Mouse (Mus musculus) layer of hippocampus, adult 8-10 months (tissue): Measurements from ENCODE around the gene Pola2. TPM values are rescaled to one million over a fixed set of nuclear protein-coding genes. Genes with fewer than 3 reads are reported as not detected.
A peak's percentile ranks its signal among the peaks of the same experiment; 100 is the strongest.

Experiments used
- DNase-seq, 2 experiments: peaks; one replicate each; pipeline ENCODE4 v3.0.0; 2022; ENCODE audit warnings: low spot score in 2 of 2
- total RNA-seq, 4 experiments: library from RNA; stranded (reverse); gene quantifications; 2 replicates each; pipeline ENCODE4 v1.2.4; 2022

The Pola2 gene
- total RNA-seq, 4 experiments from 2014 or later, result 4.4 to 8.2 (median 7.1) TPM

GRCm38 (mm10) chr19:5937836-5938406 lies 26.1 kb downstream of the Pola2 start:
- DNase-seq, result no peak

GRCm38 (mm10) chr19:5937095-5937835 lies 26.7 kb downstream of the Pola2 start:
- no peak for DNase-seq

DNA sequence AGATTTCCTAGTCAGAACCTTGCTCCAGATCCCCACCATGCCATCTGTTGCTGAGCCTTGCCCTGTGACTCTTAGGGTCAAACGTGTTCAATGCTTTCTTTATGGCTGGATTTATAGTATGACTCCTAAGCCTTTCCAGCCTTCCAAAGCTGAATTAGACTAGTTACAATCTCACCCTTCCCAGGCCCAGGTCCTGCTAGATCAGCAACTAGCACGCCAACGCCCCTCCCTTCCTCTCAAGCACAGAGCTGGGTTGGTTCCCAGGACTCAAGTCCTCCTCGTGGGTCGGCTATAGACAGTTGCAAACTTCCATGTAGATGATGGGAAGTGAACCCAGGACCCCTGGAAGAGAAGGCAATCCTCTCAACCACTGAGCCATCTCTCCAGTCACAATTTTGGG lies 28.3 kb downstream of the Pola2 start:
- DNase-seq, result no peak

DNA sequence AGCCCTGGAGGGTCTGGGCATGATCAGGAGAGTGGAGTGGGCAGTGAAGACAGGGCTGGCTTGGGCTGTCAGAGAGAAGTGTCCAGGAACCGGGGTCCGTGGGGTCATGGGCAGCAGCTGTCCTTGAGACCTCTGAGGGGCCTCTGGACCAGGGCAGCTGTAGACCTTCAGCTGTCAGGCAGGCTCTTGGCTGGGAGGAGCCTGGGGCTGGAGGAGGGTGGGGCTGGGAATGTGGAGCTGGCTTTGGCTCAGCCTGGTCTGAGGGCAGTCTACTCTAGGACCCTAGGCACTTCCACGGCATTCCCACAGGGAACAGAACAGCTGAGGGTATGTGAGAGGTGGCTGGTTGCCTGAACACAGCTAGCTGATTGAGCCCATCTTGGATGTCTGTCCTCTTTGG lies 28.7 kb downstream of the Pola2 start:
- no peak for DNase-seq

DNA sequence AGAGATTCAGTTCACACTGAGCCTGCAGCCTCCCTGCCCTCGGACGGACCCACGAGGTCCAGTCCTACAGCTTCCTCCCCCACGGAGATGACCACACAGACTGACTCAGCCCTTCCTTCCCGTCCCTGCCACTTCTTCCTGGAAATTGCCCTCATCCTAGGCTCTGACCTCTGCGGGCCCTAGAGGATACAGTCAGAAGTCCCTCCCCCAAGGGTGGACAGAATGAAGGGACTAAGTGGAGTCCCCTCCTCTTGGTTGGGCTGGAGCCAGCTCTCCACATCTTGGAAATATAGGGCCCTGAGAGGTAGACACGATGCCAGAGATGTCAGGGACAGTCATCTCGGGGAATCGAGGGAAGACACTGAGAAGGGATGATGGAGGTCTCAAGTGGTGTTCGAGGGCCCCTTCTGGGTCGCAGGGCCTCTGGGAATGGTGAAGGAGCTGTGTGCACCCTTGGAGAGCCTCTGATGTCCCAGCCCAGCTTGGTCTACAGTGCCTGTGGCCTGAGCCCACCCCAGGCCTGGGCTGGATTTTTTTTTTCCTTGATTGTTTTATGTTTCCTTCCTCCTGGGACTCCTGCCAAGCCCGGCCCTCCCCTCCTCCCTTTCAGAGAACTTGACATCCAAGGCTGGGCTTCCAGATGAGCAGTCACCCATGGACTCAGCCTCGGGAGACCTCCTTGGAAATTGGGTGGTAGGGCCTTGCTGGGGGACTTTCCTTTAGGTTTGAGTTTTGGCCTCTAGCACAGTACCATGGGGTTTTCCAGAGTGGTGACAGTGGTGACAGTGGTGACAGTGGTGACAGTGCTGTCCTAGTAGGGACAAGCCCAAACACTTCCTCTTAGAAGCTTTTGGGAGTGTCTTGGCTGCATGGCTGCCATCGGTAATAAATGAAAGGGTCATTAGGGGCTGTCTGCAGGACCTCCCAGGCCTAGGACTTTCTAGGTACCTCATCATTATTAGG lies 34.1 kb downstream of the Pola2 start:
- DNase-seq, result no peak

GRCm38 (mm10) chr19:5928546-5928945 lies 35.5 kb downstream of the Pola2 start:
- no peak for DNase-seq

DNA sequence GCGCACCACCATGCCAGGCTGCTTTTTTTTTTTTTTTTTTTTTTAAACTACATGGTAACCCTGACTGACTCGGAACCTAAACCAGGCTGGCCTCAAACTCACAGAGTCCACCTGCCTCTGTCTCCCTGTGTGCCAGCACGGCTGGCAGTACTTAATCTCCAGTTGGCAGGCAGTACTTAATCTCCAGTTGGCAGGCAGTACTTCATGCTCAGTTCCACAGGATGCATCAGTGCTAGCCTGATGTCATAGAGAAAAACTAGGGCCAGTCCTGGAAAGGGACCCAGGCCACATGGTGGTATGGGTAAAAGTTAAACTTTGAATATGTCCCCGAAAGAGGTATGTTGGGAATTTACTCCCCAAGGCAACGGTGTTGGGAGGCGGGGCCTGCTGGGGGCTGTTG lies 35.9 kb downstream of the Pola2 start:
- DNase-seq, result no peak

- DNase-seq, result no peak
Observed at GRCm38 (mm10) chr19:5927532-5927931, 36.5 kb downstream of the Pola2 start.

GRCm38 (mm10) chr19:5927026-5927425 lies 37.0 kb downstream of the Pola2 start:
- DNase-seq, result no peak

DNA sequence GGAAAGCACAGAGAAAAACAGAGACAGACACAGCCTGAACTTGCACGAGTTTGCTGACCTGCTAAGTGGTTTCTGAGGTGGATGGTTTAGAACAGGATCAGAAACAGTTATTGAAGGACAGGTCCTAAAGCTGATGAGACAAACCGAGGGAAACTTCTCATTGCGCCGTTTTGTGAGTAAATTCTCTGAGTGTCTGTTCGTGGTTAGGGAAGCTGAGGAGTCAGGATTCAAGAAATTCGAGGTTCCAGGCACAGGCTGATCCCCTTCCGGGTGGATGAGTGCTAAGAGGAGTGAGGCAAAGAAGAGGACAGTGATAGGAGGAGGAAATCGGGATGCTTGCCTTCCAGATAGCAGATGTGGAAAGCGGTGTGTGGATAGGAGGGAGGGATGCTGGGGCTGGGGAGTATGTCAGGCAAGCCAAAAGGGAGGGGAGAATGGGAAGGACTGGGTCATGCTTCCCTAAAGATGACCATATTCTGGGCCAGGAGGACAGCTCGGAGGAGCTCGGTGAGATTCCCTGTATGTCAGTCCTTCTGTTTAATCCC lies 38.6 kb downstream of the Pola2 start:
- no peak for DNase-seq

- peak; percentile 84 to 88 for DNase-seq
Observed at GRCm38 (mm10) chr19:5924713-5925093, 39.3 kb downstream of the Pola2 start, which contains the start of gene Cdc42ep2. Cdc42ep2 (minus strand) TSS chr19:5924816.

GRCm38 (mm10) chr19:5923990-5924712 lies 39.9 kb downstream of the Pola2 start:
- DNase-seq, result peak; percentile 62 to 88

- DNase-seq, result no peak
Observed at GRCm38 (mm10) chr19:5922963-5923362, 41.0 kb downstream of the Pola2 start.

DNA sequence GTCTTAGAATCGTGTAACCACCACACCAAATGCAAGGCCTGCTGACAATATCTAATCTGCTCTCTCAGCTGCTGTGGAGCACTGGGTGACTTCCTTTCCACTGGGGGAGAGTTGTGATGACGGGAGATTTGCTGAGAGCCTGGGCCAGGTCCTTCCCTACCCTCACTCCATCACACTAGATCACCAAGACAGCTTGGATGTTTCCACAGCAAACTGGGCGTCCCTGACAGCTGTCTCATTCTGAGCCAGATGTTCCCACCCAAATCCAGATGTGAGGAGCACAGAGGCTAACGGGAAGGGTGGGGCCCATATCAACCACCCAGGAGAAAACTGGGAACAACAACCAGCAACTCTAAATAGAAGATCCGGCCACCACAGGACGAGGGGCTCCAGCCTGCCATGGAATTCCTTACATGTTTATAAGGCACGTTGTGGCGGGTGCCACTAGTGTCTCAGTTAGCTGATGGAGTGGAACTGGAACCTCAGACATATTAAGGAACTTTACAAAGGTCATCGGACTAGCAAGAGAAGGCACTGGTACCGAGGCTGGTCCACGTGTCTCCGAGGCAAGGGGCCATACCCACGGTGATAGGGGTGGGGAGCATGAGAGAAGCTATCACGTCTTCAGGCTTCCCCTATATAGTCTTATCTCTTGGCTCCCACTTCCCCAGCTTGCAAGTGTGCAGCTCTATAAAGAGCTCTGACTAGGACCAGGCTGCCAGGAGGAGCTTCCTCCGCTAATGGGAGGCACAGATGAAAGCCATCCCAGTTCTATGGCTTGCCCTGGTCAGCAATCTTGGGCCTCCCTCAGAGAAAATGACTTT lies 41.7 kb downstream of the Pola2 start:
- DNase-seq, result no peak

GRCm38 (mm10) chr19:5921715-5922114 lies 42.3 kb downstream of the Pola2 start:
- no peak for DNase-seq

DNA sequence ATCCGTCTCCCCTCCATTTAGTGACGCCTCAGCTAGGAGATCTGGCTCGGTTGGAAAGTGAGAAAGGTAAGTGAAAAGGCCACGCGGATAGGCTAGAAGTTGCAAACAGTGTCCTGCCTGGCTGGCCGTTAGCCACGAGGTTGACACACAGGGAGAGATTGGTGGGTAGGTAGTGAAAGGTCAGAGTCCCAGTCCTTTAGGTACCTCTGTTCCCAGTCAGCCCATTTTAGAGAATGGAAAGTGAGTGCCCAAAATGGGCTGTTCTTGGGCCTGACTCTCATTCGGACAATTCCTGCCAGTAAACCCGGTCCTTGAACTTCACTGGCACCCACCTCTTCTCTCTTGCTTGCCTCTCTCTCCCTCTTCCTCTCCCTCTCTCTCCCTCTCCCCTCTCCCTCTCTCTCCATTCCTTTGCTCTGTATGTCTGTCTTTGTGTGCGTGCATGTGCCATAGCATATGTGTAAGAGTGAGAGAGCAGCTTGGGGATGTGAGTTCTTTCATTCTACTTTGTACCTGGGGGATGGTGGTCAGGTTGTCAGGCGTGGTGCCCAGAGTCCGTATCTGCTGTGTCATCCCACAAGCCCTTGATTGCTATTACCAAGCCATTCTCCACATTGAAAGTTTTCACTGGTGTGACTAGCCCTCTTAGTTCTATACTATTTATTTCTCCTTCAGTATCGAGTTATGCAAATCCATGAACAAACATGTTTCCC lies 50.8 kb downstream of the Pola2 start, which contains the start of gene Dpf2:
Dpf2 (minus strand) TSS at position 4 of the 713 bp plus-strand sequence.
- no peak for DNase-seq

DNA sequence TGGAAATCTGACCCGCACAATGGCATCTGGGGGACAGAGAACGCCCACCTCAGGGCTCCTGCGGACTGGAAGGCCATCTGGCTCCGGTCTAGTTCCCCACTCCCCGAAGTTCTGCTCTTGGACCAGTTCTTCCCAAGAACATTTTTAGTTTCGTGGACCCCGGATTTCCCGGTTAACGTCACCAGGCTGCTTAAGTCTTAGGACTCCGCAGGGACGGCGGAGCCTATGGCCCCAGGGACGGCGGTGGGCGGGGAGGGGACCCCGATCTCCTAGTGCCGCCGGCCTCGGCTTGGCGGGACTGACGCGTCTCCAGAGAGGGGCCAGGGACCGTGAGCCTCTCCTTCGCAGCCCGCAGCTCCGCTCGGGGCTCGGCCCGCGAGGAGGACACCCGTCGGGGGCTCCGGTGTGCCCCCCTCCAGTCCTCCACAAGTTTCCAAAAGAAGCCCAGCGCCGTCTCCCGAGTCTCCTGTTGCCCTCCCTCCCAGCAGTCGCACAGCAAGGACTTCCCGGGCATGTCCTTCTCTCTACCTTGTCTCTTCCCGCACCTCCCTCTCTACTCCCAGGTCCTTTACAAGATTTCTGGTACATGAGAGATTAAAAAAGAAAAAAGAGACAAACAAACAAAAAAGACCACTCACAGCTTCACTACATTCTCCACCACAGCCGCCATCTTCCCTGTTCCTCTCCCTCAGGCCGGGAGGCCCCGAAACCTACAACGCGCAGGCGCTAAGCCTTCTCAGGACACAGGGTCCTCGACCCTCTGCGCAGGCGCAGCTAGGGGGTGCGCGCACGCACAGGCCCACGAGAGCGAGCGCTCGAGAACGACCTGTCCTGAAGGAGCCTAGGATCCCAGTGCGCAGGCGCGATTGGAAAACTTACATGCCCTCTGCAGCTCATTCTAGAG lies 51.6 kb downstream of the Pola2 start:
- DNase-seq, result peak; percentile 98 to 99

DNA sequence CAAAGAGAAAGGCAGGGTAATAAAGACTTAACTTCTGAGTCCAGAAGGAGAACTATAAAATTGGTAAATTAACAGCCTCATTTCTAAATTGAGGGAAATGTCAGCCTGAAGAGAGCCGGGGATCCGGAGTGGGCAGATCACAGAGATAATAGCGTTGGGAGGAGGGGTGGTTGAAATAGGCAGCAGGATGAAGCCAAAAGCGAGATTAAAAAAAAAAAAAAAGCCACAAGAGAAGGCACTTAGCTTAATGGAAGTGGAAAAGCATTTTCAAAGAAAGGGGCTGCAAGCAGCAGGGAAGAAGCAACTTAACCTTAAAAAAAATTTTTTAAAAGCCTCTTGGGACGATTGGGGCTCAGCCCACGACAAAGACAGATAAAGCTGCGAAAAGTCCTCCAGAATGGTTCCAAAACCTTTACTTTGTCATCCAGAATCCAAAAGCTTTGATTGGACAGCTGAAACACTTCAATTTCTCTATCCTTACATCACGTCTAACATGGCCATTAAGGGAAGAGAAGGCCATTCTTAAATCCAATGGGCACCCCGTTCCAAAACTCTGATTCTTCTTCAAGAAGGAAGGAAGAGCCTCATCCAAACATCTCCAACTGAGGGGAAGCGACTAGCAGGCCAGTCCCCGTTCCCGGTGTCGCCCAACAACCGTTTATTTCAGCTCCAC lies 52.4 kb downstream of the Pola2 start:
- DNase-seq, result no peak
